Mouse (Mus musculus) liver, adult (tissue): ENCODE data around the gene Ocel1.

ENCODE experiments used
- GATA4 ChIP-seq: IDR thresholded peaks from 2 replicates; pipeline ENCODE4 v1.6.1; 2014; ENCODE audit warnings: mild to moderate bottlenecking, low read length; ENCODE audit not compliant: insufficient replicate concordance

The Ocel1 gene

GRCm38 (mm10) chr8:71406099-71407015 lies 35.3 kb downstream of the Ocel1 start:
- no peak for TF ChIP-seq GATA4

GRCm38 (mm10) chr8:71407441-71407840 lies 36.3 kb downstream of the Ocel1 start:
- no peak for TF ChIP-seq GATA4

- TF ChIP-seq GATA4 = no peak
Observed at GRCm38 (mm10) chr8:71408231-71408630, 37.1 kb downstream of the Ocel1 start.

- TF ChIP-seq GATA4 = no peak
Observed at GRCm38 (mm10) chr8:71411535-71412273, 40.6 kb downstream of the Ocel1 start.

GRCm38 (mm10) chr8:71422121-71422520 lies 51.0 kb downstream of the Ocel1 start:
- no peak for TF ChIP-seq GATA4
